Mouse (Mus musculus) embryonic fibroblast, embryonic 13.5 days (primary cell): Measurements from ENCODE around the gene Ppp1r14b.

Source experiments
- CTCF ChIP-seq: IDR thresholded peaks from 2 replicates; pipeline ENCODE4 v1.5.1; 2011; ENCODE audit warnings: mild to moderate bottlenecking, control low read depth, low read length, moderate library complexity, borderline replicate concordance; ENCODE audit not compliant: insufficient read depth
- POLR2A ChIP-seq: IDR thresholded peaks from 2 replicates; pipeline ENCODE4 v1.6.1; 2011; ENCODE audit warnings: low read depth, mild to moderate bottlenecking, control low read depth, low read length, moderate library complexity

DNA sequence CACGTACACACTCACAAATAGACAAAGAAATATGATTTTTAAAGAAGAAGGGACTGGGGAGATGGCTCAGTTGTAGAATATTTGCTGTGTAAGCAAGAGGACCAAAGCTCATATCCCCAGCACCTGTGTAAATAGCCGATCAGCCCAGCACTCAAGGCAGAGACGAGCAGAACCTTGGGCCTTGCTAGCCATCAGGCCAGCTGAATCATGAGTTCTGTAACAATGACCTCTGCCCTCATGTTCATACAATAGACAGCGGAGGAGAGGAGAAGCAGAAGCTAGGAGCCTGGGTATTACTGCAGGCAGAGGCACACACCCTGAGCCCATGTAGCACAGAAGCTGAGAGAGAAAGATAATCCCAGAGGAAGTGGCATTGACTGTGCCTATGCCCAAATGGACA lies 37.7 kb downstream of the Ppp1r14b start:
- TF ChIP-seq POLR2A (no peak), CTCF (no peak)
